ENCODE assay signal across 8 mouse cellular contexts in genomic region chrX:12133178-12133835, GRCm38 (mm10). TPM values are rescaled to one million over a fixed set of nuclear protein-coding genes. Genes with fewer than 3 reads are reported as not detected.
DNase-seq lines count a peak whose midpoint lies in the region; ATAC-seq and TF ChIP-seq lines count a peak whose summit lies in the region.

No protein-coding gene starts in this region.

- peaks cover 7% of the 10 kb centered on the region; the same call in 1 of the 2 replicates for H3K4me1 ChIP-seq in kidney, adult 2 months (ENCODE audit: control insufficient read depth, insufficient read depth, low read length)
- H3K4me1 ChIP-seq in brown adipose tissue, adult 24 weeks (ENCODE audit: control insufficient read depth, insufficient read depth, insufficient read length, low read length) = peaks cover 5% of the 10 kb centered on the region; the same call in 1 of the 2 replicates
- peaks cover 21% of the 10 kb centered on the region for H3K4me1 ChIP-seq in heart, embryonic 11.5 days (ENCODE audit: control insufficient read depth, insufficient read depth, low read length)
- H3K4me1 ChIP-seq in midbrain, embryonic 13.5 days (replicated peaks) = peaks cover 62% of the 10 kb centered on the region

- TF ChIP-seq CTCF in kidney, adult 2 months (conservative IDR thresholded peaks at IDR 0.05; ENCODE audit: insufficient read depth, insufficient read length, low read depth, low read length) = no peak

- WGBS in kidney, adult 2 months = 5% methylated on average over 49 of the region's 49 CpGs
- under 1% methylated on average over 42 of the region's 49 CpGs for WGBS in heart, embryonic 11.5 days (ENCODE audit: insufficient replicate concordance)
- 5% methylated on average over 47 of the region's 49 CpGs for WGBS in midbrain, embryonic 13.5 days

- H3K4me2 ChIP-seq in heart, embryonic 11.5 days = peak overlapping the region; percentile 77
- peak overlapping the region; percentile 64 for H3K4me2 ChIP-seq in midbrain, embryonic 13.5 days (replicated peaks)

- peak overlapping the region; percentile 69 for H3K9ac ChIP-seq in heart, embryonic 11.5 days (ENCODE audit: low read depth, low read length)
- peak overlapping the region; percentile 49 for H3K9ac ChIP-seq in midbrain, embryonic 13.5 days (replicated peaks)

- H3K27ac ChIP-seq in kidney, adult 2 months (ENCODE audit: insufficient read depth, low read depth, low read length) = no peak overlapping the region
- H3K27ac ChIP-seq in brown adipose tissue, adult 24 weeks (replicated peaks; ENCODE audit: low read depth, low read length) = no peak overlapping the region
- peak overlapping the region; percentile 76 for H3K27ac ChIP-seq in heart, embryonic 11.5 days (ENCODE audit: low read depth, low read length)
- peak overlapping the region; percentile 62 for H3K27ac ChIP-seq in midbrain, embryonic 13.5 days

- no peaks in the 10 kb centered on the region for H3K9me3 ChIP-seq in heart, embryonic 11.5 days (replicated peaks; ENCODE audit: control insufficient read depth, low read length)
- H3K9me3 ChIP-seq in midbrain, embryonic 13.5 days = no peaks in the 10 kb centered on the region

- DNase-seq in kidney, adult 2 months = peak; percentile 41
- no peak for DNase-seq in kidney, adult 9 months
- peak; percentile 45 to 54 for DNase-seq in kidney, postnatal 36 days
- DNase-seq in thymus, postnatal 36 days = peak; percentile 51 to 59
- no peak for DNase-seq in left cerebral cortex, postnatal 14 days (ENCODE audit: low spot score in 2 of 2)

- intact Hi-C loops in left cerebral cortex, postnatal 14 days (cut with DNase I) = no loop called here

- H3K27me3 ChIP-seq in kidney, adult 2 months (replicated peaks; ENCODE audit: control insufficient read depth, insufficient read depth, low read length) = no peaks in the 10 kb centered on the region
- peaks cover 80% of the 10 kb centered on the region for H3K27me3 ChIP-seq in heart, embryonic 11.5 days (ENCODE audit: control insufficient read depth, insufficient read depth, low read length)
- peaks cover 94% of the 10 kb centered on the region for H3K27me3 ChIP-seq in midbrain, embryonic 13.5 days

- H3K4me3 ChIP-seq in kidney, adult 2 months (ENCODE audit: insufficient read depth, low read depth, low read length) = peak overlapping the region; percentile 26; the same call in 1 of the 2 replicates
- H3K4me3 ChIP-seq in brown adipose tissue, adult 24 weeks (ENCODE audit: insufficient read depth, low read depth, low read length) = peak overlapping the region; percentile 50
- peak overlapping the region; percentile 36 for H3K4me3 ChIP-seq in heart, embryonic 11.5 days (ENCODE audit: low read depth, low read length)
- peak overlapping the region; percentile 36 for H3K4me3 ChIP-seq in midbrain, embryonic 13.5 days (replicated peaks)

- ATAC-seq in heart, embryonic 11.5 days (replicated peaks; ENCODE audit: insufficient number of reproducible peaks, low FRiP score, low TSS enrichment) = peak; percentile 39; the same call in 1 of the 2 replicates
- ATAC-seq in midbrain, embryonic 13.5 days = peak; percentile 25; the same call in 1 of the 2 replicates

- no peaks in the 10 kb centered on the region for H3K36me3 ChIP-seq in kidney, adult 2 months (ENCODE audit: control insufficient read depth, insufficient read depth, low read length)
- H3K36me3 ChIP-seq in heart, embryonic 11.5 days (ENCODE audit: control insufficient read depth, insufficient read depth, low read length) = no peaks in the 10 kb centered on the region
- no peaks in the 10 kb centered on the region for H3K36me3 ChIP-seq in midbrain, embryonic 13.5 days

- TF ChIP-seq POLR2A in kidney, adult 2 months (IDR thresholded peaks at IDR 0.05; ENCODE audit: low read depth, low read length) = no peak

RNA-seq across cellular contexts. Expression of gene Bcor, which starts 26.8 kb away (rescaled TPM):
- 5.7 and 6.4 TPM in 2 replicates for polyA plus RNA-seq in kidney, adult 2 months (2012; rRNA removed)
- polyA plus RNA-seq in brown adipose tissue, adult 24 weeks (2012; ENCODE audit: insufficient read depth, insufficient read length, missing spikeins) = 6.7 and 7.2 TPM in 2 replicates
- polyA plus RNA-seq in heart, embryonic 11.5 days (2014; fragmentation: Nextera tagmentation; extraction: Ambion mirVana) = 18.7 and 20.2 TPM in 2 replicates
- 24.1 and 25.4 TPM in 2 replicates for polyA plus RNA-seq in midbrain, embryonic 13.5 days (2015; fragmentation: Nextera tagmentation; extraction: Ambion mirVana)
- total RNA-seq in left cerebral cortex, postnatal 14 days (2021) = 10 to 100 TPM; 27.1 to 27.4 TPM

Comparison
In these comparisons a context has a peak if more than half of its experiments do, and no peak if none do; other contexts are left out.
1. DNase-seq: peak in kidney, adult 2 months (single experiment), kidney, postnatal 36 days (2 of 2) and thymus, postnatal 36 days (2 of 2); none in kidney, adult 9 months (single experiment) and left cerebral cortex, postnatal 14 days (0 of 2).
2. H3K27ac ChIP-seq: peak in heart, embryonic 11.5 days (single experiment) and midbrain, embryonic 13.5 days (single experiment); none in kidney, adult 2 months (single experiment) and brown adipose tissue, adult 24 weeks (single experiment).
3. Peak in every context shown above with its lines, with median percentiles within 50 percentile points of each other: H3K4me3 ChIP-seq.